Mouse (Mus musculus) testis, adult 2 months (tissue): ENCODE results near the gene Hoxc6. TPM values are rescaled to one million over a fixed set of nuclear protein-coding genes. Genes with fewer than 3 reads are reported as not detected.

ENCODE experiments used
- H3K27ac ChIP-seq: fragments of 200-500 bp; 2 replicates; pipeline ENCODE4 v1.5.1; 2012; ENCODE audit warnings: low read depth, low read length; ENCODE audit not compliant: control insufficient read depth, insufficient read depth
- H3K27me3 ChIP-seq: fragments of 200-500 bp; 2 replicates; pipeline ENCODE4 v1.6.1; 2012; ENCODE audit warnings: mild to moderate bottlenecking, low read length, moderate library complexity; ENCODE audit not compliant: control insufficient read depth, insufficient read depth
- H3K36me3 ChIP-seq: fragments of 200-500 bp; 2 replicates; pipeline ENCODE4 v1.6.1; 2012; ENCODE audit warnings: mild to moderate bottlenecking, low read length; ENCODE audit not compliant: control insufficient read depth, insufficient read depth
- H3K4me1 ChIP-seq: fragments of 200-500 bp; 2 replicates; pipeline ENCODE4 v1.6.1; 2012; ENCODE audit warnings: low read length; ENCODE audit not compliant: control insufficient read depth, insufficient read depth
- H3K4me3 ChIP-seq: fragments of 200-500 bp; 2 replicates; pipeline ENCODE4 v1.5.1; 2012; ENCODE audit warnings: low read depth, mild to moderate bottlenecking, low read length, moderate library complexity, mixed read lengths; ENCODE audit not compliant: control insufficient read depth
- CTCF ChIP-seq: fragments of 200-500 bp; IDR thresholded peaks from 2 replicates; pipeline ENCODE4 v1.5.1; 2012; ENCODE audit warnings: low read depth, mild to moderate bottlenecking, inconsistent platforms, low read length, moderate library complexity; ENCODE audit not compliant: control insufficient read depth, insufficient read depth, insufficient replicate concordance
- POLR2A ChIP-seq: fragments of 200-500 bp; IDR thresholded peaks from 2 replicates; pipeline ENCODE4 v1.6.1; 2012; ENCODE audit warnings: low read depth, mild to moderate bottlenecking, inconsistent platforms, low read length, moderate library complexity; ENCODE audit not compliant: control insufficient read depth
- polyA plus RNA-seq: library from polyadenylated mRNA; depleted of rRNA; stranded (reverse); fragments of >200 nt; gene quantifications from 2 replicates; pipeline ENCODE4 v1.2.3, GENCODE M21; 2012

Hoxc6 gene
- polyA plus RNA-seq, 1 experiment: 1.0 TPM

DNA sequence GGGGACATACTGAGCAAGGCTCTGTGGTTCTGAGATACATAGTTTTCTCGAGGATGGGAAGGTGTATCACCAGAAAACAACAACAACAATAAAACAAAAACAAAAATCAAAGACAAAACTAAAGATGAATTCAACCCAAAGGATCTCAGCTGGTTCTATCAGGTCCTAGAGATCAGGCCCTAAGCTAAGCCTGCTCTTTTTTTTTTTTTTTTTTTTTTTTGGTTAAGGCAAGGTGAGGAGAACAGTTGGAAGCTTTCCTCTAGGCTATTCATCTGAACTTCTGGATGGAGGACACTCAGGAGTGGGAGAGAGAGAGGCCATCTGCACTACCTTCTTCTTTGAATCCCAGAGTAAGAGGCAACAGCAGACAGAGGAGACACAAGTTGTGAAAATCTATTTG is 39.5 kb downstream of the Hoxc6 start:
- Histone ChIP-seq H3K4me3 (no peak overlapping the region), H3K4me1 (peaks cover 7% of the 10 kb centered on the region), H3K27ac (no peak overlapping the region), H3K36me3 (no peaks in the 10 kb centered on the region), H3K27me3 (peaks cover 4% of the 10 kb centered on the region)
- TF ChIP-seq CTCF (no peak), POLR2A (no peak)

DNA sequence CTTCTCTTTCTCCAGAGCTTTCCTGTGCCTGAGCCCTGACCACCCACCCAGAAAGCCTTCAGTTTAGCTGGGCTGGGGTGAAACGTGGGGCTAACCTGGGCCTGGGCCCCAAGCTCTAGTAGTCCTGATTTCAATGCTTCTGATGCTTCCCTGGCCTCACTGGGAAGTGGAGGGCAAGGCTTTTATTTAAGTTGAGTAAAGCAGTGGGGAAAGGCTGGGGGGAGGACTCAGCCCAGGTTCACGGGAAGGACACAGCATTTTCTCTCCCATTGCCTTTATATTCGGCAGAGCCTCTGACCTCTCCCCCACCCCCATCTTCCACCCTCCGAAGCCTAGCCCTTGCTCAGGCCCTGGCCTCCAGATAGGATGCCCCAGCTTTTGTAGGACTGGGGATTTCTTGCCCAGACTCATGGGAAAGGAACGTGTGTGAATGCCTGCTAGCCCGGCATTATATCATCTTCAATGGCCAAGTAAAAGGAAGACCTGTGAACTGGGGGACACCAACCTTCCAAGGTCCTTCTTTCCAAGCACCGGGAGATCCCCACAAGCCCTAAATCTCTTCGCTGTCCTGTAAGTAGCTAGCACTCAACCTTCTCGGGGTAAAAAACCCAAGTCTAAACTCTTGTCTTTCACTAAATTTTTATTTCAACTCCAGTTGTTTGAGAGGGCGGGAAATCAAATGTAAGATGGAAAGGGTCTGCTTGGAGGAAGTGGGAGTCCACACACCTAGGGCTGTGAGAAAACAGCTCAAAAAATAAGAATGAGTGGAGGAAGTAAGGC is 40.8 kb downstream of the Hoxc6 start:
- no peaks in the 10 kb centered on the region for H3K36me3 ChIP-seq
- peaks cover 7% of the 10 kb centered on the region for H3K4me1 ChIP-seq
- H3K4me3 ChIP-seq: no peak overlapping the region
- no peak overlapping the region for H3K27ac ChIP-seq
- H3K27me3 ChIP-seq: peaks cover 4% of the 10 kb centered on the region
- TF ChIP-seq POLR2A (no peak), CTCF (no peak)

DNA sequence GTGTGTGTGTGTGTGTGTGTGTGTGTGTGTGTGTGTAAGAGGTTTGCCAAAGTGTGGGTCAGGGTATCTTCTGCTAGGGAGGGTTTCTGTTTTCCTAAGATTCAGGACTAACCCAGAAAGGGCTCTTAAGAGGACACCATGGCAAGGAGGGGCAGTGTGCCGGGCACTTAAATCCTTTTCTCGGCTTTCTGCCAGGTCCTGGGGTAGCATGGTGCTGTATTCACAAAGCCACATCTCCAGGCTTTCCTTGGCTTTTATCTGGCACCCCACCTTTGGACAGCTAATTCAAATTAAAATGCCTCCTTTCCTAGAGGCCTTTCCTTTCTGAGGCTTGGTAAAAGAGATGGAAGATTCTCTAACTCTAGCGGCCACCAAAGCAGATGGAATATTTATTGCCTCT is 41.6 kb downstream of the Hoxc6 start:
- H3K27ac ChIP-seq: no peak overlapping the region
- peaks cover 4% of the 10 kb centered on the region for H3K27me3 ChIP-seq
- H3K4me1 ChIP-seq: peaks cover 7% of the 10 kb centered on the region
- no peaks in the 10 kb centered on the region for H3K36me3 ChIP-seq
- TF ChIP-seq CTCF (no peak), POLR2A (no peak)
- H3K4me3 ChIP-seq: no peak overlapping the region

DNA sequence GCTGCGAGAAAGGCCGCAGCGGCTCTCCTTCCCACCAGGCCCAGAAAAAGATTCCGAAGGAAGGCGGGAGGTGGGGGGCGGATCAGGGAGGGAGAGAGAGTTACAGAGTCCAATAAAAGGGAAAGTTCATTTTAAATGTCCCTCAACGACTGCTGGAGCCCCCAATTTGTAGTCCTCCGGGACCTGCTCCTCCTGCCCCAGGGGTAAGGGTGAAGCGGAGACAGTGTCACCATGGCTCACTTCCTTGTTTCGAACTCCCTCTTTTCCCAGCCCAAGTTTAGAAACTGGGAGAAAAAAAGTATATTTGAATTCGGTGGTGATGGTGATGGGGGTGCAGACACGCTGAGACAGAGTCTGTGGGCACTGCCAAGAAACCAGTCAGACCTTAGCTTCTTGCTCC is 42.5 kb downstream of the Hoxc6 start:
- peaks cover 5% of the 10 kb centered on the region for H3K4me1 ChIP-seq
- peaks cover 2% of the 10 kb centered on the region for H3K27me3 ChIP-seq
- no peaks in the 10 kb centered on the region for H3K36me3 ChIP-seq
- no peak overlapping the region for H3K4me3 ChIP-seq
- H3K27ac ChIP-seq: no peak overlapping the region
- TF ChIP-seq CTCF (no peak), POLR2A (no peak)

DNA sequence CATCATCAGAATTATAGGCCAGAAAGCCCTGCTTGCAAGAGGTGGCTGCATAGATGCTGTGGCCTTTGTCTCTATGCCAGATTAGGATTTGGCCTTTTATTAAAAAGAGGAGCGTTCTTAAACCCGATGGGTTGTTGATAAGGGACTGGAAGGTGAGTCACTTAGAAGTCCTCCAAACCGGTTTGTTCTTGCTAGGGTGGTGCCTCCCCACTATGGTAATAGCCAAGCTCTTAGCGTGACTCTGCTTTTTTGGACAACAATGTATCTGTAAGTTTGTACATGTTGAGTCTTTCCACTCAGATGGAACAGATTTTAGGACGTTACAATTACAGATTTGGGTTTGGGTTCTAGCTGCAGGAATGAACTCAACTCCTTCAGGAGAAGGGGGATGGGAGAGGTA is 43.6 kb downstream of the Hoxc6 start:
- Histone ChIP-seq H3K27me3 (no peaks in the 10 kb centered on the region; the same call in 1 of the 2 replicates), H3K4me3 (no peak overlapping the region), H3K27ac (no peak overlapping the region), H3K36me3 (no peaks in the 10 kb centered on the region), H3K4me1 (peaks cover 4% of the 10 kb centered on the region)
- no peak for TF ChIP-seq CTCF
- TF ChIP-seq POLR2A: no peak

DNA sequence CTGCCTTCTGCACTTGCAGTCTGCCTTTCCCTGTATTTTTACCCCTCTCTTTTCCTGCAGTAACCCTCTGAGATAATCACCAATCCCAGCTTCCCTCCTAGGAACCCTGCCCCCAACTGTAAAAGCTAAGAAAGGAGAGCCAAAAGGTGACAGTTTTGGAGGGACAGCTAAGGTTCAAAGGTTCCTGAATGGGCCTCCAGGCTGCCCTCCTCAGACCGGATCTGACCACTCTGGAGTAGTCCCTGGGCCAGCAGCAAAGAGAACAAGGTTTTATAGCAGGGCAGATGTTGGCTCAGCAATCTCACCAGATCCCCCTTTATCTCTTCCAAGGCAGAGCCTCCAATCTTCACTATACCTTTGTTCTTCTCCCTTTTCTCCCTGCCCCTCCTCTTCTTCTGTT is 44.2 kb downstream of the Hoxc6 start:
- Histone ChIP-seq H3K27me3 (no peaks in the 10 kb centered on the region; the same call in 1 of the 2 replicates), H3K4me3 (no peak overlapping the region), H3K27ac (no peak overlapping the region), H3K36me3 (no peaks in the 10 kb centered on the region), H3K4me1 (peaks cover 4% of the 10 kb centered on the region)
- TF ChIP-seq CTCF: no peak
- TF ChIP-seq POLR2A: no peak

DNA sequence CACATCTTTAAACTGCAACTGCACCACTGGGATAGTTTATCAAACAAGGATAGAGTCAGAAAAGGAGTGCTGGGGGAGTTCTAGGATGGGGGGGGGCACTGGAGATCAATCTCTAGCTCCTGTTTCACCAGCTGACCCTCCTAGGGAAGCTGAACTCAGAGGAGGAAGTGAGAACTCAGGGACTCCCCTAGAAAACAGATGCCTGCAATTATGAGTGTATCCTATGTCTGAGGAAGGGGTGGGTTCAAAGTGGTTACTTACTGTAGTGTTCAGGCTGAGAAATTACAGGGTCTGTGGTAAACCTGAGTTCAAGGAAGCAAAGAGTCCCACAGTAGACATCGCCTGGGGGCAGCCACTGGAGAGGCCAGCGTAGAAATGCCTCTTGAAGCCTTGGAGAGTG is 53.6 kb downstream of the Hoxc6 start:
- Histone ChIP-seq H3K27me3 (no peaks in the 10 kb centered on the region), H3K36me3 (no peaks in the 10 kb centered on the region), H3K4me3 (no peak overlapping the region), H3K27ac (no peak overlapping the region), H3K4me1 (no peaks in the 10 kb centered on the region)
- TF ChIP-seq CTCF (no peak), POLR2A (no peak)

DNA sequence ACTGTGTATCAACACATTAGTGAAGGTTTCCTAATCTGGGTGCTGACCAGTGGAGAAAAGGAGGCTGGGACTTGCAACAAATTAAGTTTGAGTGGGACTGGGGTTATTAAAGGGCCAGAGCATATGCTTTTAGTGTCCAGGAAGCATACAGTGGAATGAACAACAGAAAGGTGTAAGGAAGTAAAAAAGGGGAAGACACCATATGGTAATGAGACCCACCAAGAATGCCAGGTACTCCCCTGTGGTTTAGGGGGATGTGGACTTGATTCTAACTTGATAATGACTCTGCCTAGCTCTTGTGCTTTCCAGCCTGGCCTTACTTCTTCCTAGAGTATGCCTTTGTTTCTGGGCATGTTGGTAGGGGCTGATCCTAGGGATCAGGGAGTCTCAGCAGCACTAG is 55.2 kb downstream of the Hoxc6 start:
- Histone ChIP-seq H3K4me3 (no peak overlapping the region), H3K27me3 (no peaks in the 10 kb centered on the region), H3K4me1 (no peaks in the 10 kb centered on the region), H3K36me3 (no peaks in the 10 kb centered on the region), H3K27ac (no peak overlapping the region)
- TF ChIP-seq CTCF (no peak), POLR2A (no peak)
